Mouse (Mus musculus): Measurements from ENCODE around the gene Coq9. TPM values are rescaled to one million over a fixed set of nuclear protein-coding genes. Genes with fewer than 3 reads are reported as not detected.

Coq9 gene
- 123 and 158 TPM in 2 replicates for polyA plus RNA-seq (2012; rRNA removed)

DNA sequence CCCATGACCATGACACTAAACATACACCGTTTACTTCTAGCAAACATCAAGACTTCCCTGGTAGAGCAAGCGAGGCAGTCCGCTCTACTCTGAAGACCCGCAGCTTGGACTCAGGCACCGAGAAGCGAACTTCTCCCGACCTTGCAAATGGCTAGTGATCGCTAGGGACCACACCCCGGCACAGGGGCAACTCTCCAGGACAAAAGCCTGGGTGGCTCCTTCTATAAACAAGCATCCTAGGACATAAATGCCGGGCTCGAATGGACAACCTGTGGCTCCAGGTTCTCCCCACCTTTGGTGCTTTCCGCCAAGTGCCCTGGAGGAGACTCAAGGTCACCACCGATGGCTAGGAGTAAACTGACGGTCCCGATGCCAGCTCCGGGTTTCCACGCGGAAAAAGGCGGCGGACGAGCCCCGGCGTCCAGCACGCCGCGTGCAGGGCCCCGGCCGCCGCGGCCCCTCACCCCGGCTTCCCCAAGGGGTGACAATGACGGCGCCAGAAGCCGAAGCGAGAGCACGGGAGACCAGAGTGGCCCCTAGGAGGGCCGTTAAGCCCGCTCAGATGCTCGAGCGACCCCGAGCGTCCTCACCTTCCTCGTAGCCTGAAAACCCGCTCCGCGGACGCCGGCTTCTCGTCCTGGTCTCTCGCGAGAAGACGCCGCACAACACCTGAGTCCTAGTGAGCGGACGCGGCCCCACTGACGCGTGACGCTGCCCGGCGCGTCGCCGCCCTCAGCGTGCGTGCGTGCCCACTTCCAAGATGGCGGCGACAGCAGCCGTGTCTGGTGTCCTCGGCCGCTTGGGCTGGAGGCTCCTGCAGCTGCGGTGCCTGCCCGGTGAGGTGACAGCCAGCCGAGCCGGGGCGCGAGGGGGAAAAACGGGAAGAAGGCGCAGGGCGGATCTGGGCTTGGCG lies at the start of gene Coq9, which contains the start of gene Ciapin1:
Gene Coq9, plus strand, starts transcription at position 660 of the 913 bp plus-strand sequence.
Gene Ciapin1, minus strand, starts transcription at position 697 of the 913 bp plus-strand sequence.
- H3K4me1 ChIP-seq (ENCODE audit: control insufficient read depth, insufficient read depth, low read length), result no peaks in the 10 kb centered on the region; the same call in 1 of the 2 replicates
- under 1% methylated on average over 82 of the region's 82 CpGs for WGBS
- peak within 1 kb of the TSS; percentile 82 for H3K4me3 ChIP-seq (replicated peaks; ENCODE audit: extremely low read depth, low read depth, low read length)
- TF ChIP-seq POLR2A (IDR thresholded peaks at IDR 0.05; ENCODE audit: borderline replicate concordance, extremely low read depth, low read depth, low read length) (peak; percentile 84), CTCF (IDR thresholded peaks at IDR 0.05; ENCODE audit: insufficient read depth, low read length) (no peak)
- peak; percentile 92 for DNase-seq

DNA sequence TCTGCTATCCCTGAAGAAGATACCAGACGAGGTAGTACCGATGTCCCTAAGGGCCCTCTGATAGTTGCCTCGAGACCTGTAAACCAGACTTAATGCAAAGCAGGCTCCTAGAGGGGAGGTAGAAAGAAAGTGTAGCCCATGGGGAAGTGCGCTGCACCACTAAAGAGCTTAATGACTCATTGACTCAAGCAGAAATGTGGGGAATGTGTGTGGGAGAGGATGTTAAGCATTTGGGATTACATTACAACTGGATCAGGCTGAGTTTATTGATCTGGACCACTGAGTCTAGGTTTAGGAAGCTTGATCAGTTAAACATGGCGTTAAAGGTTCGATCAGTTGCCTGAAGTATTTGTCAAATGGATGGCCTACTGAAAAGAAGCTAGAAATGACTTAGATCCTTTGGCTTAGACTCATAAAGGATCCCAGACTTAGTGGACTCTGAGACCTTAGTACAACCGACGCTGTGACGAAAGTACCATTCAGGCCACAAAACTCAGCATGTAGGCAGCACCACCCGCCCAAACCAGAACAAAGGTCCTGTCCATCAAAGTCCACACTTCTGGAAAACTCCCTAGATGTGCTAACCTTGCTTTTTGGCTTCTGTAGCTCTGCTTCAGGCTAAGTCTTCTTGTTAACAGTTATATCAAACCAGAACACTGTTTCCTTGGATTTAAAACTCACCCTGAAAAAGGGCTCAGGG lies 48.7 kb upstream of the Coq9 start:
- TF ChIP-seq POLR2A (IDR thresholded peaks at IDR 0.05; ENCODE audit: borderline replicate concordance, extremely low read depth, low read depth, low read length) (no peak), CTCF (IDR thresholded peaks at IDR 0.05; ENCODE audit: insufficient read depth, low read length) (no peak)
- Histone ChIP-seq H3K4me3 (replicated peaks; ENCODE audit: extremely low read depth, low read depth, low read length) (no peak overlapping the region), H3K4me1 (ENCODE audit: control insufficient read depth, insufficient read depth, low read length) (peaks cover 8% of the 10 kb centered on the region; the same call in 1 of the 2 replicates)
- DNase-seq, result no peak
- WGBS, result 88% methylated on average over 10 of the region's 10 CpGs

DNA sequence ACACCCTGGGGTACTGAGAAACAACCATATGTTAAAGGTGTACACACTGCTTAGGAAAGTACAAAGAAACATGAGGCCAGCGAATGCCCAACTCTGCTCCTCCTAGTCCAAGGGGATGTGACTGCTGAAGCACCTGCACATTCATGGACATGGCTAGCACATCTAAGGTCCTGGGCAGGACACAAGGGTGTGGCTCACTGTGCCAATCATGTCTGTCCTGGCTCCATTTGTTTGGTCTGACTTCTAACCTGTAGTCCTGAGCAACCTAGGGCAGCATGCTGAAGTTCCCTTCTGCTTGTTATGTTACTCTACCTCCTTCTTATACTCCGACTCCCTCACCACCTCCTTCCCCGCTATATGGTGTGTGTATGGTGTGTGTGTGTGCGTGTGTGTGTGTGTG lies 43.8 kb upstream of the Coq9 start:
- Histone ChIP-seq H3K4me1 (ENCODE audit: control insufficient read depth, insufficient read depth, low read length) (no peaks in the 10 kb centered on the region), H3K4me3 (replicated peaks; ENCODE audit: extremely low read depth, low read depth, low read length) (no peak overlapping the region)
- TF ChIP-seq CTCF (IDR thresholded peaks at IDR 0.05; ENCODE audit: insufficient read depth, low read length) (no peak), POLR2A (IDR thresholded peaks at IDR 0.05; ENCODE audit: borderline replicate concordance, extremely low read depth, low read depth, low read length) (no peak)
- WGBS, result 90% methylated on average over 4 of the region's 4 CpGs
- DNase-seq, result no peak

DNA sequence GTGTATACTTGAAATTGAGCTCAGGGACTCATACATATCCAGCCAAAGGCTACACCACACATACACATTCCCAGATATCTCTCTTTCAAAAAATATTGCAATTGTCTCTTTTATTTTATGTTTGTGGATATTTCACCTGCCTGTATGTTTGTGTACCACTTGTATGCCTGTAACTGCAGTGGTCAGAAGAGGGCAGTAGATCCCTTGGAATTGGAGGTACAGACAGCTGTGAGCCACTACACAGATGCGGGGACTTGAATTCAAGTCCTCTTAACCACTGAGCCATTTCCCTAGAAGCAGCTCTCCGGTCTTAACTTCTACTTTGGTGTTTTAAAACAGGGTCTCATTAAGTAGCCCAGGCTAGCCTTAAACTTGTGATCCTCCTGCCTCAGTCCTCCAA lies 43.3 kb upstream of the Coq9 start:
- no peak for TF ChIP-seq POLR2A (IDR thresholded peaks at IDR 0.05; ENCODE audit: borderline replicate concordance, extremely low read depth, low read depth, low read length)
- 0 out of 2 replicates have a peak, but pooled peaks have one; percentile 5 for TF ChIP-seq CTCF (IDR thresholded peaks at IDR 0.05; ENCODE audit: insufficient read depth, low read length)
- Histone ChIP-seq H3K4me3 (replicated peaks; ENCODE audit: extremely low read depth, low read depth, low read length) (no peak overlapping the region), H3K4me1 (ENCODE audit: control insufficient read depth, insufficient read depth, low read length) (no peaks in the 10 kb centered on the region)
- no peak for DNase-seq
- 95% methylated on average over 2 of the region's 2 CpGs for WGBS

DNA sequence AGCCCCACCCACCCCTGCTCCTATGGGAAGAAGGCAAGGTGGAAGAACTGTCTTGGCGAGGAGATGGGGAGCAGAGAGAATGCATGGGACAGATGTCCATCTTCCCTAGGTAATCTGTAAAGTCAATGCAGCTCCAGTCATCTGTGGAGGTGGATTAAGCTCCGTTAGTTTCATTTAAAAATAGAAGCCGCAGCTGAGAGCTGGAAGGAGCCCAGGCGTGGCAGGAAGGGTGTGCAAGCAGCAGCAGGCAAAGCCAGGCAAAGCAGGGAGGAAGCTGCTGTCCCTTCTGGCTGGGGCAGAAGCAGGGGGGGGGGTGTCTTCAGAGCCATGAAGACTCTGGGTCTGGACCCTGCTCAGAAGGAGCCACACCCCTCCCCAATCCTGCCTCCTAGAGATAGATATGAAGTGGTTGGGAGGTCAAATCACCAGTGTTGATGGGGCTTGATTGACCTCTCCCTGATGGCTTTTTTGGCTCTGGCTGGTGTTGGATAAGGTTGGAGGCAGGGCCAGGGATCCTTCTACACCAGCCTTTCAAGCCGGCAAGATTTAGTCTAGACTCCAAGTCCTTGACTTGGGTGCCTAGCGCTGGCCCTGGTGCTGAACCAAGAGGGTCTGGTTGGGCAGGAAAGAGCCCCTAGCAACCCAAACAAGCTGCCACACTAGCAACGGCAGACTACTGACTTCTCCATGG lies 37.7 kb upstream of the Coq9 start:
- H3K4me3 ChIP-seq (replicated peaks; ENCODE audit: extremely low read depth, low read depth, low read length), result no peak overlapping the region
- no peak for DNase-seq
- H3K4me1 ChIP-seq (ENCODE audit: control insufficient read depth, insufficient read depth, low read length), result peaks cover 2% of the 10 kb centered on the region; the same call in 1 of the 2 replicates
- TF ChIP-seq CTCF (IDR thresholded peaks at IDR 0.05; ENCODE audit: insufficient read depth, low read length) (no peak), POLR2A (IDR thresholded peaks at IDR 0.05; ENCODE audit: borderline replicate concordance, extremely low read depth, low read depth, low read length) (no peak)
- 38% methylated on average over 7 of the region's 7 CpGs for WGBS

DNA sequence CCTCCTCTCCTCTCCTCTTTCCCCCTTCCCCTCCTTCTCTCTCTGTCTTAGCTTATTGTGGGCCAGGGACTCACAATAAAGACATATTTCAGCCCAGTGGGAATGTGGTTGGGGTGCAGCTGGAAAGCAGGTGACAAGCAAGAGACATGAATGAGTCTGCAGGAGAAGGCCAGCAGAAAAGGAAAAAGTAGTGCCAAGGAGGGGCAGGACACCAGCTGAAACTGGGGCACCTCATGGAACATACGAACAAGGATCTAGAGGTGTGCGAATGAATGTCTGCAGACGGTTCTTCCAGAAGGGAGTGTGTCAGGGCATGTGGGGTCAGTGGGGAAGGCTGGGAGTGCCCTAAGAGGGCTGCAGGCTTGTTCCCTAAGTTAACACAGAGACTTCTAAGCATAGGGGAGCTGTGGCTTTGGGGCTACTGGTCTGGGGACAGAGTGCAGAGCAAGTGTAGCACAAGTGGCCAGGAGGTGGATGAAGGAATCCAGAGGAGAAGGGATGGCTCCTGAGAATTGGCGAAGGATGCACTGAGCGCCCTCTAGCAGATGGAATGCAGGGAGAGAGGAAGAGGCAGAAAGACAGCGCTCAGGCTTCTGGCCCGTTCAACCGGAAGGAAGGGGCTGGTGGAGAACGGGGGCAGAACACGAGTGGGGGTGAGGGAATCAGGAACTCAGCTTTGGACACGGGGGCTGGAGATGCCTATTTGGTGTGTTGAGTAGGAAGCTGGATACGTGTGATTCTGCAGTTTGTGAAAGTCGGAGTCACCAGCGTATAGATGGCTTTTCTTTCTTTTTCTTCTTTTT lies 36.6 kb upstream of the Coq9 start:
- H3K4me1 ChIP-seq (ENCODE audit: control insufficient read depth, insufficient read depth, low read length), result peaks cover 2% of the 10 kb centered on the region; the same call in 1 of the 2 replicates
- no peak overlapping the region for H3K4me3 ChIP-seq (replicated peaks; ENCODE audit: extremely low read depth, low read depth, low read length)
- WGBS, result 26% methylated on average over 14 of the region's 14 CpGs
- TF ChIP-seq POLR2A (IDR thresholded peaks at IDR 0.05; ENCODE audit: borderline replicate concordance, extremely low read depth, low read depth, low read length), result no peak
- TF ChIP-seq CTCF (IDR thresholded peaks at IDR 0.05; ENCODE audit: insufficient read depth, low read length), result peak; percentile 74
- DNase-seq, result peak; percentile 53

DNA sequence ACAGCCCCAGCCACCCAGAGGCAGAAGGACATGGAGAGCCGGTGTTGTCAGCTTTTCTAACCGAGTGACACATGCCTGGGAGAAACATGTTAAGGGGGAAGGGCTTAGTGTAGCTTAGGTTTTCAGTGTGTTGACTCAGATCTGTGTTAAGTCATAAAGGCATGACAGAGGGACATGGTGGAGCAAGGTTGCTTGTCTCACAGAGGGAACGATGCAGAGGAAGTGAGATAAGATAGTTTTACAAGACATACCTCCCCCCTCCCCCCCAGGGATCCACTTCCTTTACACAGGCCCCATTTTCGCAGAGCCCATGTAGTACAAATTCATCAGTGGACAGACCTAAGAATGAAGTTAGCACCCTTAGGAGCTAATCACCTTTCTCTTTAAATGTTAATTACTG lies 35.7 kb upstream of the Coq9 start:
- TF ChIP-seq CTCF (IDR thresholded peaks at IDR 0.05; ENCODE audit: insufficient read depth, low read length) (no peak), POLR2A (IDR thresholded peaks at IDR 0.05; ENCODE audit: borderline replicate concordance, extremely low read depth, low read depth, low read length) (no peak)
- Histone ChIP-seq H3K4me1 (ENCODE audit: control insufficient read depth, insufficient read depth, low read length) (peaks cover 2% of the 10 kb centered on the region; the same call in 1 of the 2 replicates), H3K4me3 (replicated peaks; ENCODE audit: extremely low read depth, low read depth, low read length) (no peak overlapping the region)
- no peak for DNase-seq
- 48% methylated on average over 4 of the region's 4 CpGs for WGBS

DNA sequence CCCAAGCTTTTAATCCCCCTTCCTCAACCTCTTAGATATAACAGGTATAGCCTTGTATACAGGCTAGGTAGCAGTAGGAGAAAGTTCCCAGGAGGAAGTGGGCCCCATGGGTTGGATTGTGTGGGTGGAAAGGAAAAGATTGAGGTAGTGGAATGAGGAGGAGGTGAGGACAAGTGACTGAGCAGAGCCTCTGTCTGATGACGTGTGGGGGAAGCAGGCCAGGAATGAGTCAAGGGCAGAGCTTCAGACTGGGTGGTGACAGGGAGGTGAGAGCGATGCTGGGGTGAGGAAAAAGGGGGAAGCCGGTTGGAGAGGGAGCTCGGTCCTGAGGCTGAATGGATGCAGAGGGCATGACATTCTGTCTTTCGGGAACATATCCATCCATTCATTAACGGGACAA lies 34.6 kb upstream of the Coq9 start:
- Histone ChIP-seq H3K4me3 (replicated peaks; ENCODE audit: extremely low read depth, low read depth, low read length) (no peak overlapping the region), H3K4me1 (ENCODE audit: control insufficient read depth, insufficient read depth, low read length) (peaks cover 2% of the 10 kb centered on the region; the same call in 1 of the 2 replicates)
- TF ChIP-seq CTCF (IDR thresholded peaks at IDR 0.05; ENCODE audit: insufficient read depth, low read length), result no peak
- TF ChIP-seq POLR2A (IDR thresholded peaks at IDR 0.05; ENCODE audit: borderline replicate concordance, extremely low read depth, low read depth, low read length), result no peak
- no peak for DNase-seq
- WGBS, result 65% methylated on average over 6 of the region's 6 CpGs
